Mouse (Mus musculus) embryonic facial prominence, embryonic 15.5 days (tissue): Measurements from ENCODE around the gene Gfy. TPM values are rescaled to one million over a fixed set of nuclear protein-coding genes. Genes with fewer than 3 reads are reported as not detected.

Experiments
- ATAC-seq: fragments of 200-750 bp; cut with Nextera tagmentation; 2 replicates; pipeline ENCODE4 v1.8.0; 2017; ENCODE audit warnings: low read depth, moderate TSS enrichment; ENCODE audit not compliant: insufficient number of reproducible peaks, low FRiP score, low TSS enrichment
- H3K27ac ChIP-seq: fragments of 300-500 bp; sonication (generic); replicated peaks from 2 replicates; pipeline ENCODE4 v1.5.1; 2015; ENCODE audit warnings: mild to moderate bottlenecking, inconsistent platforms
- H3K27me3 ChIP-seq: fragments of 300-500 bp; sonication (generic); 2 replicates; pipeline ENCODE4 v1.6.1; 2015; ENCODE audit warnings: inconsistent platforms
- H3K36me3 ChIP-seq: fragments of 300-500 bp; sonication (generic); 2 replicates; pipeline ENCODE4 v1.6.1; 2015; ENCODE audit warnings: mild to moderate bottlenecking, inconsistent platforms
- H3K4me1 ChIP-seq: fragments of 300-500 bp; sonication (generic); 2 replicates; pipeline ENCODE4 v1.6.1; 2015; ENCODE audit warnings: inconsistent platforms
- H3K4me2 ChIP-seq: fragments of 300-500 bp; sonication (generic); replicated peaks from 2 replicates; pipeline ENCODE4 v1.6.1; 2015; ENCODE audit warnings: mild to moderate bottlenecking, inconsistent platforms
- H3K4me3 ChIP-seq: fragments of 300-500 bp; sonication (generic); replicated peaks from 2 replicates; pipeline ENCODE4 v1.5.1; 2015; ENCODE audit warnings: mild to moderate bottlenecking, inconsistent platforms
- H3K9ac ChIP-seq: fragments of 300-500 bp; sonication (generic); 2 replicates; pipeline ENCODE4 v1.6.1; 2015; ENCODE audit warnings: inconsistent platforms
- H3K9me3 ChIP-seq: fragments of 300-500 bp; sonication (generic); replicated peaks from 2 replicates; pipeline ENCODE4 v1.6.1; 2016; ENCODE audit warnings: inconsistent platforms
- WGBS: fragments of 180-500 bp; shearing (Covaris S2); methylation state at CpG from one replicate; pipeline ENCODE4 v1.1.7; 2015; 5-methylcytosine and 5-hydroxymethylcytosine counted together
- polyA plus RNA-seq: library from polyadenylated mRNA; unstranded; fragments of >200 nt; fragmentation: Nextera tagmentation; extraction: Ambion mirVana; gene quantifications from 2 replicates; pipeline ENCODE4 v1.2.1, GENCODE M21; 2015

The Gfy gene
- polyA plus RNA-seq, 1 experiment from 2014 or later, result 13.4 TPM

GRCm38 (mm10) chr7:45135370-45135769 lies 44.0 kb downstream of the Gfy start:
- H3K27ac ChIP-seq, result no peak overlapping the region
- no peaks in the 10 kb centered on the region for H3K9me3 ChIP-seq
- H3K36me3 ChIP-seq, result no peaks in the 10 kb centered on the region
- H3K4me3 ChIP-seq, result peak overlapping the region; percentile 60
- no peak for ATAC-seq
- H3K4me1 ChIP-seq, result peaks cover 10% of the 10 kb centered on the region; the same call in 1 of the 2 replicates
- no peaks in the 10 kb centered on the region for H3K27me3 ChIP-seq
- H3K4me2 ChIP-seq, result peak overlapping the region; percentile 84
- WGBS, result 72% methylated on average over 3 of the region's 3 CpGs
- H3K9ac ChIP-seq, result no peak overlapping the region

- H3K27ac ChIP-seq, result no peak overlapping the region
- H3K36me3 ChIP-seq, result no peaks in the 10 kb centered on the region
- H3K27me3 ChIP-seq, result no peaks in the 10 kb centered on the region
- 10% methylated on average over 12 of the region's 12 CpGs for WGBS
- no peak overlapping the region for H3K4me3 ChIP-seq
- H3K4me2 ChIP-seq, result no peak overlapping the region
- H3K4me1 ChIP-seq, result peaks cover 15% of the 10 kb centered on the region
- H3K9me3 ChIP-seq, result no peaks in the 10 kb centered on the region
- H3K9ac ChIP-seq, result no peak overlapping the region
- ATAC-seq, result no peak
These were observed 44.8 kb downstream of the Gfy start for GRCm38 (mm10) chr7:45134544-45135026.

GRCm38 (mm10) chr7:45133446-45134159 lies 45.8 kb downstream of the Gfy start:
- 78% methylated on average over 8 of the region's 8 CpGs for WGBS
- no peaks in the 10 kb centered on the region for H3K27me3 ChIP-seq
- no peak overlapping the region for H3K9ac ChIP-seq
- no peaks in the 10 kb centered on the region for H3K9me3 ChIP-seq
- no peak overlapping the region for H3K4me3 ChIP-seq
- no peak for ATAC-seq
- no peak overlapping the region for H3K27ac ChIP-seq
- H3K36me3 ChIP-seq, result no peaks in the 10 kb centered on the region
- peaks cover 20% of the 10 kb centered on the region for H3K4me1 ChIP-seq
- H3K4me2 ChIP-seq, result no peak overlapping the region

- H3K4me1 ChIP-seq, result peaks cover 27% of the 10 kb centered on the region
- no peak overlapping the region for H3K9ac ChIP-seq
- no peak overlapping the region for H3K4me2 ChIP-seq
- no peak for ATAC-seq
- H3K36me3 ChIP-seq, result peaks cover 6% of the 10 kb centered on the region
- WGBS, result 77% methylated on average over 11 of the region's 11 CpGs
- H3K27ac ChIP-seq, result no peak overlapping the region
- H3K27me3 ChIP-seq, result no peaks in the 10 kb centered on the region
- H3K4me3 ChIP-seq, result no peak overlapping the region
- H3K9me3 ChIP-seq, result no peaks in the 10 kb centered on the region
These were observed 47.5 kb downstream of the Gfy start for GRCm38 (mm10) chr7:45131850-45132249.

- Histone ChIP-seq H3K27me3 (no peaks in the 10 kb centered on the region), H3K4me3 (peak overlapping the region; percentile 90), H3K9me3 (no peaks in the 10 kb centered on the region), H3K9ac (peak overlapping the region; percentile 51), H3K4me2 (peak overlapping the region; percentile 71), H3K4me1 (peaks cover 40% of the 10 kb centered on the region), H3K36me3 (peaks cover 24% of the 10 kb centered on the region), H3K27ac (peak overlapping the region; percentile 92; the same call in 1 of the 2 replicates)
- WGBS, result 55% methylated on average over 15 of the region's 15 CpGs
- ATAC-seq, result no peak
These were observed 49.4 kb downstream of the Gfy start for GRCm38 (mm10) chr7:45129776-45130512.

- no peak for ATAC-seq
- Histone ChIP-seq H3K4me1 (peaks cover 39% of the 10 kb centered on the region), H3K36me3 (peaks cover 24% of the 10 kb centered on the region), H3K27ac (peak overlapping the region; percentile 92), H3K9ac (peak overlapping the region; percentile 51), H3K4me2 (peak overlapping the region; percentile 71), H3K4me3 (peak overlapping the region; percentile 90), H3K9me3 (no peaks in the 10 kb centered on the region), H3K27me3 (no peaks in the 10 kb centered on the region)
- 2% methylated on average over 17 of the region's 17 CpGs for whole genome bisulfite sequencing
These were observed 50.1 kb downstream of the Gfy start for GRCm38 (mm10) chr7:45129318-45129717.

GRCm38 (mm10) chr7:45128624-45129246 lies 50.6 kb downstream of the Gfy start, which contains the start of gene Rpl13a:
Gene Rpl13a (minus strand): TSS chr7:45128761.
- whole genome bisulfite sequencing, result under 1% methylated on average over 48 of the region's 48 CpGs
- H3K4me2 ChIP-seq, result peak within 1 kb of the TSS; percentile 82
- H3K27ac ChIP-seq, result peak within 1 kb of the TSS; percentile 93
- peak; percentile 94 for ATAC-seq
- H3K27me3 ChIP-seq, result no peaks in the 10 kb centered on the region
- peaks cover 38% of the 10 kb centered on the region for H3K4me1 ChIP-seq
- peak within 1 kb of the TSS; percentile 90 for H3K4me3 ChIP-seq
- H3K9ac ChIP-seq, result peak within 1 kb of the TSS; percentile 98
- H3K9me3 ChIP-seq, result no peaks in the 10 kb centered on the region
- H3K36me3 ChIP-seq, result peaks cover 24% of the 10 kb centered on the region

GRCm38 (mm10) chr7:45127700-45128224 lies 51.6 kb downstream of the Gfy start:
- 0% methylated on average over 6 of the region's 6 CpGs for WGBS
- Histone ChIP-seq H3K27me3 (no peaks in the 10 kb centered on the region), H3K4me2 (peak overlapping the region; percentile 82), H3K4me1 (peaks cover 45% of the 10 kb centered on the region), H3K4me3 (peak overlapping the region; percentile 90), H3K9ac (peak overlapping the region; percentile 98), H3K27ac (peak overlapping the region; percentile 93), H3K36me3 (peaks cover 29% of the 10 kb centered on the region), H3K9me3 (no peaks in the 10 kb centered on the region)
- ATAC-seq, result no peak

- H3K36me3 ChIP-seq, result peaks cover 35% of the 10 kb centered on the region
- H3K27me3 ChIP-seq, result no peaks in the 10 kb centered on the region
- peak overlapping the region; percentile 90 for H3K4me3 ChIP-seq
- peaks cover 52% of the 10 kb centered on the region for H3K4me1 ChIP-seq
- H3K27ac ChIP-seq, result peak overlapping the region; percentile 93
- 33% methylated on average over 21 of the region's 21 CpGs for WGBS
- H3K4me2 ChIP-seq, result peak overlapping the region; percentile 82
- no peaks in the 10 kb centered on the region for H3K9me3 ChIP-seq
- peak overlapping the region; percentile 98 for H3K9ac ChIP-seq
- no peak for ATAC-seq
These were observed 52.3 kb downstream of the Gfy start for GRCm38 (mm10) chr7:45126844-45127699.
